Comparison of ENCODE assay signal across 9 mouse cellular contexts in genomic region chr5:37118242-37118641, GRCm38 (mm10). TPM values are rescaled to one million over a fixed set of nuclear protein-coding genes. Genes with fewer than 3 reads are reported as not detected.
A peak's percentile ranks its signal among the peaks of the same experiment; 100 is the strongest.
DNase-seq lines count a peak whose midpoint lies in the region; ATAC-seq and TF ChIP-seq lines count a peak whose summit lies in the region.
"Had no signal": no experiment of that assay in that cellular context is flagged by ENCODE, and none has a peak within 500 bp of the region (broad histone marks: within the 10 kb centered on the region; RNA-seq: fewer than 3 reads in every experiment).

No protein-coding gene starts in this region.

- WGBS in hindbrain, embryonic 10.5 days = 59% methylated on average over 4 of the region's 4 CpGs
- WGBS in hindbrain, embryonic 13.5 days = 45% methylated on average over 4 of the region's 4 CpGs
- WGBS in forebrain, embryonic 12.5 days = 62% methylated on average over 4 of the region's 4 CpGs

- TF ChIP-seq CTCF in G1E (IDR thresholded peaks at IDR 0.05; ENCODE audit: low read depth, low read length) = 0 out of 2 replicates have a peak, but pooled peaks have one; percentile 14

- no peaks in the 10 kb centered on the region for H3K4me1 ChIP-seq in hindbrain, embryonic 10.5 days (replicated peaks)
- H3K4me1 ChIP-seq in hindbrain, embryonic 13.5 days (replicated peaks) = peaks cover 9% of the 10 kb centered on the region; the same call in 1 of the 2 replicates
- no peaks in the 10 kb centered on the region for H3K4me1 ChIP-seq in G1E (ENCODE audit: insufficient read depth, low read depth, low read length)
- H3K4me1 ChIP-seq in forebrain, embryonic 12.5 days = peaks cover 4% of the 10 kb centered on the region; the same call in 1 of the 2 replicates
- H3K4me1 ChIP-seq: limb, embryonic 13.5 days had no signal

- peak; percentile 37 for DNase-seq in hindbrain, embryonic 10.5 days (ENCODE audit: low spot score)
- peak; percentile 48 for DNase-seq in 3T3-L1 (ENCODE audit: low read depth, low spot score)
- no peak for DNase-seq in G1E (ENCODE audit: low spot score)
- peak; percentile 63 for DNase-seq in retina, postnatal 1 day
- no peak for DNase-seq in urinary bladder, adult 18-20 months (ENCODE audit: low spot score in 2 of 2)
- no peak for DNase-seq in right cerebral cortex, adult 2 months (ENCODE audit: low spot score in 2 of 2)

- no peaks in the 10 kb centered on the region for H3K36me3 ChIP-seq in hindbrain, embryonic 10.5 days
- H3K36me3 ChIP-seq in hindbrain, embryonic 13.5 days = peaks cover 25% of the 10 kb centered on the region
- no peaks in the 10 kb centered on the region for H3K36me3 ChIP-seq in G1E (replicated peaks)
- H3K36me3 ChIP-seq in forebrain, embryonic 12.5 days (replicated peaks) = no peaks in the 10 kb centered on the region
- H3K36me3 ChIP-seq: limb, embryonic 13.5 days had no signal

- no peak for ATAC-seq in hindbrain, embryonic 13.5 days (ENCODE audit: low FRiP score)
- no peak for ATAC-seq in G1E (ENCODE audit: extremely low read depth, insufficient number of reproducible peaks, low FRiP score, poor library complexity, severe bottlenecking)
- 0 out of 2 replicates have a peak, but pooled peaks have one; percentile 55 for ATAC-seq in forebrain, embryonic 12.5 days (ENCODE audit: low FRiP score)

- H3K4me2 ChIP-seq in hindbrain, embryonic 13.5 days = no peak overlapping the region
- H3K4me2 ChIP-seq in forebrain, embryonic 12.5 days = no peak overlapping the region
- H3K4me2 ChIP-seq: limb, embryonic 13.5 days had no signal

- no peak overlapping the region for H3K27ac ChIP-seq in hindbrain, embryonic 10.5 days
- no peak overlapping the region for H3K27ac ChIP-seq in hindbrain, embryonic 13.5 days
- no peak overlapping the region for H3K27ac ChIP-seq in forebrain, embryonic 12.5 days
- H3K27ac ChIP-seq: limb, embryonic 13.5 days had no signal

- no peak overlapping the region for H3K9ac ChIP-seq in hindbrain, embryonic 13.5 days
- no peak overlapping the region for H3K9ac ChIP-seq in forebrain, embryonic 12.5 days
- H3K9ac ChIP-seq: limb, embryonic 13.5 days had no signal

- no peak overlapping the region for H3K4me3 ChIP-seq in hindbrain, embryonic 10.5 days
- H3K4me3 ChIP-seq in hindbrain, embryonic 13.5 days = no peak overlapping the region
- no peak overlapping the region for H3K4me3 ChIP-seq in G1E (ENCODE audit: low read depth, low read length)
- H3K4me3 ChIP-seq in forebrain, embryonic 12.5 days (replicated peaks) = no peak overlapping the region
- H3K4me3 ChIP-seq: limb, embryonic 13.5 days had no signal

- H3K9me3 ChIP-seq in hindbrain, embryonic 10.5 days = no peaks in the 10 kb centered on the region
- H3K9me3 ChIP-seq in hindbrain, embryonic 13.5 days = no peaks in the 10 kb centered on the region
- H3K9me3 ChIP-seq in G1E (replicated peaks) = peaks cover 65% of the 10 kb centered on the region
- H3K9me3 ChIP-seq in forebrain, embryonic 12.5 days = no peaks in the 10 kb centered on the region
- H3K9me3 ChIP-seq: limb, embryonic 13.5 days had no signal

- no peaks in the 10 kb centered on the region for H3K27me3 ChIP-seq in hindbrain, embryonic 10.5 days (ENCODE audit: insufficient read depth, poor library complexity, severe bottlenecking)
- H3K27me3 ChIP-seq in hindbrain, embryonic 13.5 days = no peaks in the 10 kb centered on the region
- no peaks in the 10 kb centered on the region for H3K27me3 ChIP-seq in G1E (ENCODE audit: insufficient read depth, low read length)
- H3K27me3 ChIP-seq in forebrain, embryonic 12.5 days = no peaks in the 10 kb centered on the region
- H3K27me3 ChIP-seq: limb, embryonic 13.5 days had no signal

RNA-seq across cellular contexts. Expression of gene Gm1043, which starts 33.1 kb away (rescaled TPM):
- 0.08 TPM in 1 of 2 replicates, not detected in the other for polyA plus RNA-seq in hindbrain, embryonic 10.5 days (2016; fragmentation: Nextera tagmentation; extraction: Ambion mirVana)
- 1.5 and 1.6 TPM in 2 replicates for polyA plus RNA-seq in hindbrain, embryonic 13.5 days (2015; fragmentation: Nextera tagmentation; extraction: Ambion mirVana)
- total RNA-seq in G1E (2014; fragmentation: Nextera tagmentation) = not detected in 2 replicates
- total RNA-seq in G1E (2017) = 0.17 and 0.38 TPM in 2 replicates
- polyA plus RNA-seq in G1E (2012) = not detected in 2 replicates
- 0.29 and 0.31 TPM in 2 replicates for polyA plus RNA-seq in forebrain, embryonic 12.5 days (2016; fragmentation: Nextera tagmentation; extraction: Ambion mirVana)

Comparison
In these comparisons a context has a peak if more than half of its experiments do, and no peak if none do; other contexts are left out.
1. DNase-seq: peak in hindbrain, embryonic 10.5 days (single experiment), 3T3-L1 (single experiment) and retina, postnatal 1 day (single experiment); none in G1E (single experiment), urinary bladder, adult 18-20 months (0 of 2) and right cerebral cortex, adult 2 months (0 of 2).